Mouse (Mus musculus) midbrain, embryonic 13.5 days (tissue): ENCODE data around the gene Smim22. TPM values are rescaled to one million over a fixed set of nuclear protein-coding genes. Genes with fewer than 3 reads are reported as not detected.

Experiments used
- ATAC-seq: fragments of 200-750 bp; cut with Nextera tagmentation; 2 replicates; pipeline ENCODE4 v1.8.0; 2017; ENCODE audit warnings: mild to moderate bottlenecking, moderate TSS enrichment, moderate library complexity
- H3K27ac ChIP-seq: fragments of 300-500 bp; sonication (generic); 2 replicates; pipeline ENCODE4 v1.5.1; 2015; ENCODE audit warnings: inconsistent platforms, mild to moderate bottlenecking, moderate library complexity
- H3K27me3 ChIP-seq: fragments of 300-500 bp; sonication (generic); 2 replicates; pipeline ENCODE4 v1.6.1; 2015; ENCODE audit warnings: mild to moderate bottlenecking, inconsistent platforms
- H3K36me3 ChIP-seq: fragments of 300-500 bp; sonication (generic); 2 replicates; pipeline ENCODE4 v1.6.1; 2015; ENCODE audit warnings: mild to moderate bottlenecking, inconsistent platforms
- H3K4me1 ChIP-seq: fragments of 300-500 bp; sonication (generic); replicated peaks from 2 replicates; pipeline ENCODE4 v1.6.1; 2015; ENCODE audit warnings: inconsistent platforms
- H3K4me2 ChIP-seq: fragments of 300-500 bp; sonication (generic); replicated peaks from 2 replicates; pipeline ENCODE4 v1.6.1; 2015; ENCODE audit warnings: moderate library complexity, mild to moderate bottlenecking, inconsistent platforms
- H3K4me3 ChIP-seq: fragments of 300-500 bp; sonication (generic); replicated peaks from 2 replicates; pipeline ENCODE4 v1.5.1; 2015; ENCODE audit warnings: mild to moderate bottlenecking, inconsistent platforms
- H3K9ac ChIP-seq: fragments of 300-500 bp; sonication (generic); replicated peaks from 2 replicates; pipeline ENCODE4 v1.6.1; 2015; ENCODE audit warnings: mild to moderate bottlenecking, inconsistent platforms
- H3K9me3 ChIP-seq: fragments of 300-500 bp; sonication (generic); 2 replicates; pipeline ENCODE4 v1.6.1; 2016; ENCODE audit warnings: mild to moderate bottlenecking, inconsistent platforms
- WGBS: fragments of 180-500 bp; shearing (Covaris S2); methylation state at CpG from one replicate; pipeline ENCODE4 v1.1.7; 2015; 5-methylcytosine and 5-hydroxymethylcytosine counted together
- polyA plus RNA-seq: library from polyadenylated mRNA; unstranded; fragments of >200 nt; fragmentation: Nextera tagmentation; extraction: Ambion mirVana; gene quantifications from 2 replicates; pipeline ENCODE4 v1.2.1, GENCODE M21; 2015

Gene Smim22
- polyA plus RNA-seq, 1 experiment from 2014 or later: 0.81 TPM

DNA sequence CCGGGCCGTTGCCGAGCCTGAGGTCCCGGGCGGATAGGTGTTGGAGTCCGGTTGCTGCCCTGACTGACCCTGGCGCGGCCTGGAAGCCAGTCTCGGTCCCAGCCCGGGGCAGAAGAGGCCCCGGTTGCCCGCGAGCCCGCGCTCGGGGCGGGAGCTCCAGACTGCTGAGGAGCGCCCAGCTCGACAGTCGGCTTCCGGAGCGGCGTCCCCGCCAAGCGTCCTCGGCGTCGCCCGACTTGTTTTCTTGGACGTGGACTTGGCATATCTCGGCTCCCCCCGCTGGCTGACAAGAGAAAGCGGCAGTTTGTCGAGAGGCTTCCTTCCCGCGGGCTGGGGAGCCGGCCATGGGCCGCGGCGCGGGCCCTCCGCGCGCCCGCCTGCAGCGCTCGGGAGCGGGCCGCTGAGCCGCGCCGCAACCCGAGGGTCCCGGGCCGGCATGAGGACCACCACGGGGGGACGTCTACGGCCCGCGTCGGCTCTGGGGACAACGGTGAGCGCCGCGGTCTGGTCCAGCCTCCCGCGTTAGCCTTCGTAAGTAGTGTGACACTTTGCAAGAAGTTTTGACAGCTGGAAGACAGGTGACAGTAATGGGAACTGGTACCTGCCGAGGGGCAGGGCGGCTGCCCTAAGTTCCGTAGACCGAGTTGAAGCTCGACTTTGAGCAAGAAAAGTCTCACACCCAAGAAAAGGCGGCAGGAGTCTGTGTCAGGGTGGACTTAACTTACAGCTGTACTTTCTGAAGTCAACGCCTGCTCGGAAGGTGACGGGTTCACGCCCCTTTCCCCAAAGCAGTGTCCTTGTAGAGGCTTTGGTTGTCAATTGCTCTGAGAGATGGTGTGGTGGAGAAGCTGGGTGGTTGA is 43.4 kb downstream of the Smim22 start:
- peak overlapping the region; percentile 96 for H3K27ac ChIP-seq
- no peaks in the 10 kb centered on the region for H3K9me3 ChIP-seq
- H3K9ac ChIP-seq: peak overlapping the region; percentile 87
- H3K27me3 ChIP-seq: no peaks in the 10 kb centered on the region
- H3K4me3 ChIP-seq: peak overlapping the region; percentile 81
- peaks cover 41% of the 10 kb centered on the region for H3K4me1 ChIP-seq
- peak; percentile 88 for ATAC-seq
- H3K36me3 ChIP-seq: peaks cover 30% of the 10 kb centered on the region
- peak overlapping the region; percentile 97 for H3K4me2 ChIP-seq
- WGBS: under 1% methylated on average over 78 of the region's 78 CpGs

Other genes with a start within 250 kb of the Smim22 start
- 108 and 109 TPM in 2 replicates for gene Cdip1, start 217.0 kb upstream of the Smim22 start, polyA plus RNA-seq
- 0.40 and 0.50 TPM in 2 replicates for gene 4930562C15Rik, start 171.9 kb upstream of the Smim22 start, polyA plus RNA-seq
- gene Ubald1, start 127.0 kb upstream of the Smim22 start, polyA plus RNA-seq: 45.8 and 46.2 TPM in 2 replicates
- 100 and 101 TPM in 2 replicates for gene Mgrn1, start 121.0 kb upstream of the Smim22 start, polyA plus RNA-seq
- 130 and 131 TPM in 2 replicates for gene Nudt16l1, start 68.5 kb upstream of the Smim22 start, polyA plus RNA-seq
- gene Anks3, start 43.1 kb upstream of the Smim22 start, polyA plus RNA-seq: 79.1 and 85.4 TPM in 2 replicates
- not detected in 2 replicates for gene Sept12, start 9.4 kb upstream of the Smim22 start, polyA plus RNA-seq
- gene Rogdi, start 6.3 kb downstream of the Smim22 start, polyA plus RNA-seq: 137 and 139 TPM in 2 replicates
- 228 and 230 TPM in 2 replicates for gene Glyr1, start 42.6 kb downstream of the Smim22 start, polyA plus RNA-seq
- 17.6 and 19.6 TPM in 2 replicates for gene Ubn1, start 42.8 kb downstream of the Smim22 start, polyA plus RNA-seq
- gene Ppl, start 125.1 kb downstream of the Smim22 start, polyA plus RNA-seq: 0.12 and 0.13 TPM in 2 replicates
- 0.98 and 1.1 TPM in 2 replicates for gene Sec14l5, start 139.8 kb downstream of the Smim22 start, polyA plus RNA-seq
- 8.6 and 10.1 TPM in 2 replicates for gene Nagpa, start 196.7 kb downstream of the Smim22 start, polyA plus RNA-seq
- 11.7 and 12.2 TPM in 2 replicates for gene AU021092, start 215.0 kb downstream of the Smim22 start, polyA plus RNA-seq
- gene Alg1, start 226.3 kb downstream of the Smim22 start, polyA plus RNA-seq: 30.8 and 35.3 TPM in 2 replicates
- 8.1 and 8.5 TPM in 2 replicates for gene Eef2kmt, start 248.7 kb downstream of the Smim22 start, polyA plus RNA-seq